Mouse (Mus musculus) ES-CJ7 (cell line): Measurements from ENCODE around the gene Ccdc117.
"Not testable (repeated sequence)": the region's sequence is repeated elsewhere in the genome, so short reads cannot be mapped to it uniquely, and the experiment has no call there.

ENCODE experiments used
- DNase-seq: peaks from one replicate; pipeline ENCODE4 v3.0.0; 2011; ENCODE audit warnings: low read depth, low spot score

Ccdc117 gene

GRCm38 (mm10) chr11:5533108-5533507 is 8.9 kb downstream of the Ccdc117 start:
- no peak for DNase-seq

DNA sequence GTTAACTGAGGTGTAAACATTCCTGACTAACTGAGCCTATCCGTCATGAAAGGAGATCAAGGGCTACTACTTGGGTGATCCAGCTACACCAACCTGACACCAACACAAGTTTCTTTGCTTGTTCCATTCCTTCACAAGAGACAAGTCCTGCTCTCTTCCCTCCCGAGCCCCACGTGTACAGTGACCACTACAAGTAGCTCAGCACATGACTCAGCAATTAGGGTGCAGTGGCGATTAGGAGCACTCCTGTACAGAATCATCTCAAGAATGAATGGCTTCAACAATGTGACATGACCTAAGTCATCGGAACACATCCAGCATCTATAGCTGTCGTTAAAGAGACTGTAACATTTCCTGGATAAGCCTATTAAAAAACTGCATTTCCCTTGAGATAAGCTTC is 11.3 kb downstream of the Ccdc117 start:
- no peak for DNase-seq

DNA sequence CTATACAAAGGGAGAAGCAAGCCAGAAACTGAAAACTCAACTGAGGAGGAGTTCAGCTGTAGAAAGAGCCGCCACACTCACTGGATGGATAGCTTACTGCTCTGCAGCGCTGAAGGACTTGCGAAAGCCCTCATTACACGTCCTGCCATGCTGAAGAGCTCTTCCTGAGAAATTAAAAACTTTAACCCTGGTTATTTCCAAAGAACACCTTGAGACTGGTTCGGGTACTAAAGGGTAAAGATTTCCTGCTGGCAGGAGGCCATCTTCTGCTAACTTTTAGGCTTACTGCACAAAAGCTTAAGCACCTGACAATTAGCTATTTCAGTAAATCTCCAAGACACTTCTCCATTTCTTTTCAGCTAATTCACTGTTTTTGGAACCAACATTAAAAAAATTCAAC is 11.8 kb downstream of the Ccdc117 start:
- no peak for DNase-seq

- no peak for DNase-seq
Measured at GRCm38 (mm10) chr11:5528841-5529240, 13.1 kb downstream of the Ccdc117 start.

DNA sequence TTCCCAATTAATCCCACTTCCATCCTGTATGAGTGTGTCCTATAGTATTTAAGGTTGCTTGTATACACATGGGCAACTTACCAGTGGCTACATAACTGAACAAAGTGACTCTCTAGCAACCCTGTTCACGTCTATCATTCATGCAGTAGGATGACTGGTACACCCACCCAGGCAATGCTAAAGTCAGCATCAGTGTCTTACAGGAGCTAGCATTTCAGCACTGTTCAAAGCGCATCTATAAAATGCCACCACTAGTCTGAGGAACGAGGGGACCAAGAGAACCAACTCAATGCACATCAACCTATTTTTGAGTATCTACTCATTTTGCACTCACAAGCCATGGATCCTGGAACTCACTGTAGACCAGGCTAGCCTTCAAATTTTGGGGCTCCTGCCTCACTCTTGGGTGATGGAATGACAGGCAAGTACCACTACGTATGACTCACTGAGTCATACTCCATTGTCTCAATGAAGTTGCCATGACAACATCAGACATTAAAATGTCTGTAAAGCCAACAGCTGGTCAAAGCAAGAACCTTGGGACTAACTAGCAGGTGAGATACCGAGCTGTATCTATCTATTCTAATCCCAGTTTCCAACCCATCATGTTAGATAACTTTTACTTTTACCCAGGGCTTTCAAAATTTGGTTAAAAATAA is 14.0 kb downstream of the Ccdc117 start:
- DNase-seq: no peak

DNA sequence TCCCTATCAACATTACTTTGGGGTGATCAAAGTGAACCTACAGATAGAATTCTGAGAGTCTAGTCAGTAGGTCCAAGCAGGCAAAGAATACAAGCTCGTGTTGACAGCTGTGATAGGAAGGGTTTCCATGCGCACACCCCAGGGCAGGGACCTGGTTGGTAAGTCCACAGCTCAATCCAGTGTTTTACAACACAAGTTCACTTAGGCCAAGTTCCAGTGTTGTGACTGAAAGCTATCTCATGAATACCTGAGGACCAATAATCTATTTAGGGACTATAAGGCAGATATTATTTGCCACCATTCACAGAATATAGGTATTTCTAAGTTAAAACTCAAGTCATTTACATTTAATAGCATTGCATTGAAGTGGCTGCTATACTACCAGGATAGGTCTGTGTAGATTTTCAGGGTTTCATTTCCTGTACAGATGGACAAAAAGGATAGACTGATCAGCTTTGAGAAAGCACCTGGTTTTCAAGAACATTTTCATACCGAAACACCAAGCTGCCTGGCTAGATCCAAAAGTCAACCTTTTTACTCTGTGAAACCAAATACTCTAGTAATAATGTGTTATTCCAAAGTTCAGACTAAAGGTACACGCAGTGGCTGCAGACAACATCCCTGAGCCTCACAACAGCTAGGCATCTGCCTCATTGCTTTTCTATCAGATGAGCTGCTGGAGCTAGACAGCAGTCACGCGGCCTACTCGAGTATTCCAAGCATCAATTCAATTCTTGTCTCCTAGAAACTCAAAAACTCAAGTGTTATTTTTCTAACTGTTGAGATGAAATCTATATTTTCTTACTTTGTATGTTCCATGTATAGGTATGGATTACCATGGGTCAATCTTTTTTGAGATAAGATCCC is 15.2 kb downstream of the Ccdc117 start:
- no peak for DNase-seq

DNA sequence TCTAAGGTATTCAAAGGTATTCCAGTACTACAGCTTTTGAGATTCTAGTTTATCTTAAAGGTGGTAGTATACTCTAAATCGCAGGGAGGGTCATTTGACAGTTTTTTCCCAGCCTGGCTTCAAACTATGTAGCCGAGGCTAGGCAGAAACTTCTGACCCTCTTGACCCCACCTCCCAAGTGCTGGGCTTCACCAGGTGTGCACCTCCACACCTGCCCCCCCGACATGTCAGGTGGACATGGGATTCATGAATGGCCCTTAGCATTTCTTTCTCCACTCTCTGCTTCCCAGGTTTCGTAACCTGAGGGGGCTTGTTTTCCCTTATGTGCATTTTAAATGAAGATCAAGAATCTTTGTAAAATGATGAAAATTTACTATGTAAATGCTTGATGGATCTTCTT is 16.6 kb downstream of the Ccdc117 start:
- no peak for DNase-seq

GRCm38 (mm10) chr11:5522798-5523415 is 19.1 kb downstream of the Ccdc117 start:
- no peak for DNase-seq

DNA sequence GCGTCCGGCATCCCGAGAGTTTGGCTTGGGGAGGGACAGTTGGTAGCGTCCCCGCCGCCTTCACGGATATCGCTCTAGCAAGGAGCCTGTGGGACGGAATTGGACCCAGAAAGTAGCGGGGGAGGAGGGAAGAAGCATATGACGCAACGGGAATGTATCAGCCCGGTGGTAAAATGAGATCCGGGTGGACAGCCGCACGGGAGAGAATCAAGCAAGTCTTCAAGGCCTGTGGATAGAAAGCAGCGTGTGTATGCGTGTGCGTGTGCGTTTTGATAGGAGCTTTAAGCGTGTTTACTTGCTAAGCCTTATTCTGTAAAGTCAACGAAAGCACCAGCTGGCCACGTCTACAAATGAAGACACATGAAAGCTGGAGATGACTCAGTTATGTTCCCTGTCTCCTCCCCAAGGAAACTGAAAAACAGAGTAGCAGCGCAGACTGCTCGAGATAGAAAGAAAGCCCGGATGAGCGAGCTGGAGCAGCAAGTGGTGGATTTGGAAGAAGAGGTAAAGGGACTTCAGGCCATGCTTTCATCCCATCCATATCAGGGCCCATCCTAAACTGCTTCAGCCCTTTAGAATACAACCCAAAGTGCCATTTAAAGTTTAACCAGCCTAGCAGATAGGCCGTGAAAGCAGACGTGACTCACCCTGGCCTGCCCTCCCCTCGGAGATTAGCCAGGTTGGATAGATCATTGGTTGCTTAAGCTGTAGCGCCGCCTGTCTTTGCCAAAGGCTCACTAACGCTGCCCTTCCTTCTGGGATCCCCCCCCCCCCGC is 20.3 kb downstream of the Ccdc117 start:
- DNase-seq: peak; percentile 51

GRCm38 (mm10) chr11:5521266-5521515 is 20.8 kb downstream of the Ccdc117 start:
- no peak for DNase-seq

- DNase-seq: peak; percentile 89
Measured at GRCm38 (mm10) chr11:5520412-5521265, 21.3 kb downstream of the Ccdc117 start, which contains the start of gene Xbp1. TSS of gene Xbp1 (plus strand) at chr11:5520659.

DNA sequence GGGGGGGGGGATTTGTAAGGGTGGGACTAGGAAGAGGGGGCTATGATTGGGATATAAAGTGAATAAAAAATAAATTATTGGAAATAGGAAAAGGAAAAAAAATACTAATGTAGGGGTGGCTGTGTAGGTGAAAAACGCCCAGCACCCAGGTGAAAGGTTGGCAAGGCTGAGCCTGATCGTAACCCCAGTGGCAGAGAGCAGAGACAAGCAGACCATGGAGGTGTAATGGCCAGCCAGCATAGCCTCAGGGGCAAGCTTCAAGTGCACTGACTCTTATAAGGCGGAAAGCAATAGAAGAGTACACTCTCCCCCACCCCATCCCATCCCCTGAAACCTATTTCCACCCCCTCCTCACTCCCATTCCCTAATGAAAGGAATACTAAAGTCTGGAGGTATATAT is 22.3 kb downstream of the Ccdc117 start:
- no peak for DNase-seq

DNA sequence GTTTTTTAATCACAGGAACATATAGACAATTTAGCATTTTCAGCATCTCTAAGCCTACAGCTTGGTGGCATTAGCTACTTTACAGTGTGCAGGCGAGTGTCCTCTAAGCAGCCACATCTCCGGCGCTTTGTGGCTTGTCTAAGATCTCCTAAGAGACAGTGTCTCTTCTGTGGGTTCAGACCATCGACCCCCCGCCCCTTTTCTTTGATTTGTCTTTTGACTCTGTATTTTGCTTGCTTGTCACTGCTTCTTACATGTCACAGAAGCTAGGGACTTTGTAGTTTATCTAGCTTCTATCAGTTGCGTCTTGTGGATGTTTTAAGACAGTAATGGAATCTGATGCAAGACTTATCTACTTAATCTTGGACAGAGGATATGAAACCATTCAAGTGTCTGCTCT is 24.6 kb downstream of the Ccdc117 start:
- no peak for DNase-seq

- DNase-seq: no peak
Measured at GRCm38 (mm10) chr11:5516617-5517016, 25.4 kb downstream of the Ccdc117 start.

DNA sequence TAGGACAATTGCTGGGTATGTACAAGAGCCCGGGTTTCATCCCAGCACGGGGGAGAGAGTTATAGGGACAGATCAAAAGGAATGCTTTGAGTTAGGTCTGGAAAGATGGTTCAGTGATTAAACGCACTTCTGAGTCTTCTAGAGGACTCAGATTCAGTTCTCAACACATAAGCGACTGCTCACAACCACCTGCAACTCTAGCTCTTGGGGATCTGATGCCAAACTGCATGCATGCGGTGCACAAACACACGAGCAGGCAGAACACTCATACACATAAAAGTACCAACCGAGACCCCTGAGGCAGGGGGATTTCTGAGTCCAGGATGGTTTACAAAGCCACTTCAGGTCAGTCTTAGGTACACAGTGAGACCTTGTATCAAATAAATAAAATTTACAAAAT is 25.8 kb downstream of the Ccdc117 start:
- no peak for DNase-seq

DNA sequence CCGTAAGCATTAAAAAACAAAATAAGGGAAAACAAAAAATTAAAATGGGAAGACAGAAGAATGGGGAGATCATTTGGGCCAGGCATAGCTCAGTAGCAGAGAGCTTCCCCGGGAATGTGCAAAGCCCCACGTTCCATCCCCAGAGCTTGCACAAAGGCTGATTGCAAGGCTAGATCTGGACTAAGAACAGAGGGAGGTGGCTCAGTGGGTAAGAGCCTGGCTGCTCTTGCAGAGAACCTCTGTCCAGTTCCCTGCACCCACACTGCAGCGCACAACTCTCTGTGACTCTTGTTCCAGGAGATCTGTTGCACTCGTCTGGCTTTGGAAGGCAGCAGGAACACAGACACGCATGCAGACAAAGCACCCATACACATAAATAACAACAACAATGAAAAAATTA is 26.3 kb downstream of the Ccdc117 start:
- no peak for DNase-seq

- DNase-seq: no peak
Measured at GRCm38 (mm10) chr11:5515196-5515595, 26.8 kb downstream of the Ccdc117 start.

- no peak for DNase-seq
Measured at GRCm38 (mm10) chr11:5514091-5514490, 27.9 kb downstream of the Ccdc117 start.

DNA sequence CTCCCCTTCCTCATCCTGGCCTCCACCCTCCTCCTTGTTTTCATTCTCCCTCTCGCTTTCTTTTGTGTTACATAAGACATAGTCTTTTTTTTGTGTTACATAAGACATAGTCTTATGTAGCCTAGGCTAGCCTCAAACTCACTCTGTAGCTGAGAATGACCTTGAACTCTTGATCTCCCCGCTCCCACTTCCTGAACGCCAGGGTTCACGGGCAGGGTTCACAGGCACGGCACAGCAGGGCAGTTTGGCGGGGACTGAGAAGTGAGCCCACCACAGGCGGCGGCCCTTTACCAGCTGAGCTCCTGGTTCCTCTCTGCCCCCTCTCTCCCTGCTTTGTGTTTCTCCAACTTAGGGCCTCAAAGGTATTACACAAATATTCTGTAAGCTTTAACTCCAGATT is 29.0 kb downstream of the Ccdc117 start:
- peak; percentile 80 for DNase-seq

GRCm38 (mm10) chr11:5512099-5512725 is 29.8 kb downstream of the Ccdc117 start:
- DNase-seq: no peak

DNA sequence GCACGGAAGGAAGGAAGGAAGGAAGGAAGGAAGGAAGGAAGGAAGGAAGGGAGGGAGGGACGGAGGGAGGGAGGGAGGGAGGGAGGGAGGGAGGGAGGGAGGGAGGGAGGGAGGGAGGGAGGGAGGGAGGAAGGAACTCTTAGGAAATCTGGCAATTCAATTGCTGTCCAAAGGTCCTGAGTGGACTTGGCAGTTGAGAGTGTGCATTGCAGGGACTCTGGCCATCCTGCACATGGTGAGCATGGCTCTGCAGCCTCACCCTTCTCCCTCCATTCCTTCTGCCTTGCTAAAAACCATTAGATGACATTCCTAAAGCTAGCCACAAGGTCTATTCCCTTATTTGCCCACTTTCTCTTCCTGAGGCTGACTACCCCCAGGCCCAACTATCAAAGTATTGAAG is 31.3 kb downstream of the Ccdc117 start:
- not testable (repeated sequence) for DNase-seq
